Mouse (Mus musculus) stomach, postnatal 0 days (tissue): ENCODE results near the gene Gm10974. TPM values are rescaled to one million over a fixed set of nuclear protein-coding genes. Genes with fewer than 3 reads are reported as not detected.

ENCODE experiments used
- ATAC-seq: fragments of 200-750 bp; cut with Nextera tagmentation; 2 replicates; pipeline ENCODE4 v1.8.0; 2017; ENCODE audit not compliant: low FRiP score, low TSS enrichment
- DNase-seq: peaks from one replicate; pipeline ENCODE4 v3.0.0-alpha.2; 2016; ENCODE audit warnings: low spot score
- H3K27ac ChIP-seq: fragments of 300-500 bp; sonication (generic); replicated peaks from 2 replicates; pipeline ENCODE4 v1.5.1; 2014; ENCODE audit warnings: mild to moderate bottlenecking, control low read depth
- H3K27me3 ChIP-seq: fragments of 300-500 bp; sonication (generic); 2 replicates; pipeline ENCODE4 v1.6.1; 2014; ENCODE audit warnings: low read length; ENCODE audit not compliant: control insufficient read depth, insufficient read depth
- H3K36me3 ChIP-seq: fragments of 300-500 bp; sonication (generic); 2 replicates; pipeline ENCODE4 v1.6.1; 2014; ENCODE audit warnings: low read length, mixed read lengths; ENCODE audit not compliant: control insufficient read depth, insufficient read depth
- H3K4me1 ChIP-seq: fragments of 300-500 bp; sonication (generic); replicated peaks from 2 replicates; pipeline ENCODE4 v1.6.1; 2014; ENCODE audit warnings: antibody characterized with exemption; ENCODE audit not compliant: control insufficient read depth, insufficient read depth
- H3K4me2 ChIP-seq: fragments of 300-500 bp; sonication (generic); replicated peaks from 2 replicates; pipeline ENCODE4 v1.6.1; 2014; ENCODE audit warnings: low read depth, mild to moderate bottlenecking, control low read depth, moderate library complexity
- H3K4me3 ChIP-seq: fragments of 300-500 bp; sonication (generic); 2 replicates; pipeline ENCODE4 v1.5.1; 2014; ENCODE audit warnings: low read depth, low read length, control low read depth
- H3K9ac ChIP-seq: fragments of 300-500 bp; sonication (generic); 2 replicates; pipeline ENCODE4 v1.6.1; 2014; ENCODE audit warnings: mild to moderate bottlenecking, low read length, control low read depth, mixed read lengths
- H3K9me3 ChIP-seq: fragments of 300-500 bp; sonication (generic); 2 replicates; pipeline ENCODE4 v1.6.1; 2016; ENCODE audit warnings: low read length; ENCODE audit not compliant: control insufficient read depth
- CTCF ChIP-seq: IDR thresholded peaks from 2 replicates; pipeline ENCODE4 v1.5.1; 2016; ENCODE audit warnings: antibody characterized with exemption, low read depth, mild to moderate bottlenecking, moderate library complexity
- EP300 ChIP-seq: optimal IDR thresholded peaks from 2 replicates; pipeline ENCODE3; 2016; ENCODE audit warnings: antibody characterized with exemption
- WGBS: fragments of 180-500 bp; shearing (Covaris S2); extraction: QIAGEN DNeasy Blood & Tissue Kit; methylation state at CpG from one replicate; pipeline ENCODE4 v1.1.7; 2014; 5-methylcytosine and 5-hydroxymethylcytosine counted together
- microRNA-seq: library from miRNA; unstranded; fragments of <30 nt; microRNA quantifications from one replicate; pipeline ENCODE4, GENCODE M21; 2016
- polyA plus RNA-seq: library from polyadenylated mRNA; unstranded; fragments of >200 nt; fragmentation: Nextera tagmentation; extraction: Ambion mirVana; gene quantifications from 2 replicates; pipeline ENCODE4 v1.2.1, GENCODE M21; 2015

Gene Gm10974
- polyA plus RNA-seq, 1 experiment from 2014 or later = not detected

GRCm38 (mm10) chr7:66427437-66428161 is 61.9 kb downstream of the Gm10974 start, which contains the start of gene Aldh1a3:
TSS of gene Aldh1a3 (minus strand) at chr7:66427517.
- peak within 1 kb of the TSS; percentile 56; the same call in 1 of the 2 replicates for H3K27ac ChIP-seq
- peak within 1 kb of the TSS; percentile 93 for H3K4me2 ChIP-seq
- under 1% methylated on average over 54 of the region's 56 CpGs for WGBS
- H3K4me3 ChIP-seq = peak within 1 kb of the TSS; percentile 51
- peak within 1 kb of the TSS; percentile 51 for H3K9ac ChIP-seq
- DNase-seq (peak; percentile 58), ATAC-seq (peak; percentile 70)
- no peaks in the 10 kb centered on the region for H3K4me1 ChIP-seq
- no peaks in the 10 kb centered on the region for H3K36me3 ChIP-seq
- no peak for TF ChIP-seq CTCF
- TF ChIP-seq EP300 = no peak
- H3K27me3 ChIP-seq = no peaks in the 10 kb centered on the region; the same call in 1 of the 2 replicates
- H3K9me3 ChIP-seq = no peaks in the 10 kb centered on the region

GRCm38 (mm10) chr7:66434453-66434935 is 68.8 kb downstream of the Gm10974 start:
- Histone ChIP-seq H3K27me3 (no peaks in the 10 kb centered on the region), H3K9me3 (no peaks in the 10 kb centered on the region)
- peak; percentile 72 for DNase-seq

More at GRCm38 (mm10) chr7:66434453-66434935, 68.8 kb downstream of the Gm10974 start:
- WGBS = 26% methylated on average over 10 of the region's 10 CpGs
- no peak overlapping the region for H3K4me3 ChIP-seq
- no peak overlapping the region for H3K9ac ChIP-seq
- 0 out of 2 replicates have a peak, but pooled peaks cover 2% of the 10 kb centered on the region for H3K4me1 ChIP-seq
- H3K36me3 ChIP-seq = no peaks in the 10 kb centered on the region
- no peak overlapping the region for H3K27ac ChIP-seq
- no peak overlapping the region for H3K4me2 ChIP-seq
- TF ChIP-seq EP300 (no peak), CTCF (peak; percentile 94)
- no peak; the same call in 1 of the 2 replicates for ATAC-seq

Small RNA genes within 50 kb of the gene (microRNA-seq; reads per million reads assigned to microRNA genes)
- gene Mir7057 = not detected

Other genes starting within 250 kb of the Gm10974 start
- 8.5 and 9.2 TPM in 2 replicates for gene Lrrk1, start 22.4 kb downstream of the Gm10974 start, polyA plus RNA-seq
- 7.7 and 9.6 TPM in 2 replicates for gene Aldh1a3, start 61.6 kb downstream of the Gm10974 start, polyA plus RNA-seq